Mouse (Mus musculus) retina, postnatal 7 days (tissue): ENCODE data around the gene Hsbp1.
A peak's percentile ranks its signal among the peaks of the same experiment; 100 is the strongest.

ENCODE experiments used
- DNase-seq: peaks from one replicate; pipeline ENCODE4 v3.0.0-alpha.2; 2012; ENCODE audit warnings: low read depth, low spot score

Gene Hsbp1

DNA sequence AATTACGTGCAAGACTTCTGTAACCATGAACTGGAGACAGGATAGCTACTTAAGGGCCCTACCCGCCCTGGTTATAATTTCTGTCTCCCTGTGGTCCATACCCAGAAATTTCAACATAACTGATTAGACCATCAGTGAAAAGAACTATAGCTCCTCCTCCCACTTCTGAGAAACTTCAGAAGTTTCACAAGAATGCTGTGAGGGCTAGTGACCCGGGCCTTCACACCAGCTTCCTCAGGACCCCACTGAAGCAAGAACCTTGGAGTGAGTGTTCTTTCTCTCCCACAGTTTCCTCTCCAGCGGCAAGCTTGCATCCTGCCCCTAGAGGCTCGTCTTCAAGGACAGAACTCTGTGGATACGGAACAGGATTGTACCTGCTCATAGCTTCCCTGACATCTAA is 41.6 kb downstream of the Hsbp1 start:
- DNase-seq = no peak

GRCm38 (mm10) chr8:119386988-119387387 is 42.7 kb downstream of the Hsbp1 start:
- no peak for DNase-seq

GRCm38 (mm10) chr8:119394097-119394496 is 49.8 kb downstream of the Hsbp1 start:
- DNase-seq = no peak

- DNase-seq = peak; percentile 85
These were observed 50.3 kb downstream of the Hsbp1 start, which contains the start of gene Mlycd for GRCm38 (mm10) chr8:119394524-119395026. Gene Mlycd, plus strand, starts transcription at chr8:119394878.

GRCm38 (mm10) chr8:119395072-119395950 is 51.0 kb downstream of the Hsbp1 start:
- no peak for DNase-seq
